Mouse (Mus musculus): ENCODE results near the gene Zfp385b.

GRCm38 (mm10) chr2:77444282-77444681 is 375.2 kb downstream of the Zfp385b start:
- TF ChIP-seq CTCF (IDR thresholded peaks at IDR 0.05; ENCODE audit: low read depth, low read length) (no peak), POLR2A (IDR thresholded peaks at IDR 0.05; ENCODE audit: extremely low read depth, insufficient read depth, low read length) (no peak)
